Mouse (Mus musculus) MEL (cell line): ENCODE data around the gene Csmd2. TPM values are rescaled to one million over a fixed set of nuclear protein-coding genes. Genes with fewer than 3 reads are reported as not detected.

Experiments
- DNase-seq: peaks from one replicate; pipeline ENCODE4 v3.0.0; 2011; ENCODE audit warnings: low read depth, low spot score
- H3K27ac ChIP-seq: 2 replicates; pipeline ENCODE4 v1.5.1; 2012; ENCODE audit warnings: low read depth, mild to moderate bottlenecking, control low read depth, low read length, moderate library complexity; ENCODE audit not compliant: control insufficient read depth
- H3K27me3 ChIP-seq, 2 experiments: fragments of 150-350 bp in 1 of 2; sonication (generic) in 1 of 2; 2 replicates each; pipeline ENCODE4 v1.6.1; 2012; ENCODE audit warnings: low read length in 2 of 2, mild to moderate bottlenecking in 2 of 2, improper control_type of control experiment in 1 of 2, moderate library complexity in 1 of 2; ENCODE audit not compliant: insufficient read depth in 2 of 2, control insufficient read depth in 1 of 2
- H3K36me3 ChIP-seq, 2 experiments: 2 replicates each; pipeline ENCODE4 v1.6.1; 2012 to 2014; ENCODE audit warnings: low read length in 2 of 2, improper control_type of control experiment in 1 of 2, inconsistent platforms in 1 of 2, mild to moderate bottlenecking in 1 of 2; ENCODE audit not compliant: insufficient read depth in 2 of 2, control insufficient read depth in 1 of 2
- H3K4me1 ChIP-seq, 2 experiments: fragments of 150-350 bp in 1 of 2; sonication (generic) in 1 of 2; 2 replicates each; pipeline ENCODE4 v1.6.1; 2012; ENCODE audit warnings: low read length in 2 of 2, improper control_type of control experiment in 1 of 2, mild to moderate bottlenecking in 1 of 2; ENCODE audit not compliant: insufficient read depth in 2 of 2, control insufficient read depth in 1 of 2
- H3K4me3 ChIP-seq, 2 experiments: fragments of 150-350 bp in 1 of 2; sonication (generic) in 1 of 2; 2 replicates each; pipeline ENCODE4 v1.5.1; 2012; ENCODE audit warnings: low read depth in 2 of 2, low read length in 2 of 2, mild to moderate bottlenecking in 2 of 2, moderate library complexity in 2 of 2, control low read depth in 1 of 2, improper control_type of control experiment in 1 of 2; ENCODE audit not compliant: control insufficient read depth in 1 of 2, insufficient read depth in 1 of 2
- H3K79me2 ChIP-seq: 2 replicates; pipeline ENCODE4 v1.6.1; 2012; ENCODE audit warnings: mild to moderate bottlenecking, low read length, moderate library complexity; ENCODE audit not compliant: control insufficient read depth, poor library complexity, insufficient read depth
- H3K9ac ChIP-seq: 2 replicates; pipeline ENCODE4 v1.6.1; 2012; ENCODE audit warnings: low read depth, mild to moderate bottlenecking, control low read depth, low read length, moderate library complexity; ENCODE audit not compliant: control insufficient read depth, poor library complexity, severe bottlenecking
- H3K9me3 ChIP-seq: fragments of 150-350 bp; sonication (generic); replicated peaks from 2 replicates; pipeline ENCODE4 v1.6.1; 2012; ENCODE audit warnings: mild to moderate bottlenecking, low read length, improper control_type of control experiment, moderate library complexity; ENCODE audit not compliant: insufficient read depth
- CHD1 ChIP-seq: IDR thresholded peaks from 2 replicates; pipeline ENCODE4 v1.6.1; 2012; ENCODE audit warnings: low read depth, mild to moderate bottlenecking, inconsistent platforms, low read length, improper control_type of control experiment
- CTCF ChIP-seq, 3 experiments: IDR thresholded peaks in 2 of 3; conservative IDR thresholded peaks in 1 of 3; 2 replicates each; pipeline ENCODE4 v1.5.1; 2011 to 2012; ENCODE audit warnings: low read length in 3 of 3, low read depth in 2 of 3, mild to moderate bottlenecking in 2 of 3, improper control_type of control experiment in 1 of 3, inconsistent platforms in 1 of 3, mixed read lengths in 1 of 3, moderate library complexity in 1 of 3; ENCODE audit not compliant: control insufficient read depth in 1 of 3, insufficient read depth in 1 of 3, poor library complexity in 1 of 3, severe bottlenecking in 1 of 3
- E2F4 ChIP-seq: IDR thresholded peaks from 2 replicates; pipeline ENCODE4 v1.6.1; 2011; ENCODE audit warnings: low read depth, low read length, improper control_type of control experiment, borderline replicate concordance
- ELF1 ChIP-seq: IDR thresholded peaks from 2 replicates; pipeline ENCODE4 v1.6.1; 2014; ENCODE audit warnings: low read depth, mild to moderate bottlenecking, inconsistent platforms, low read length, improper control_type of control experiment, moderate library complexity
- ETS1 ChIP-seq: IDR thresholded peaks from 2 replicates; pipeline ENCODE4 v1.6.1; 2012; ENCODE audit warnings: low read depth, mild to moderate bottlenecking, inconsistent platforms, low read length, improper control_type of control experiment, moderate library complexity
- GATA1 ChIP-seq: IDR thresholded peaks from 2 replicates; pipeline ENCODE4 v1.6.1; 2011; ENCODE audit warnings: low read depth, low read length, improper control_type of control experiment
- HCFC1 ChIP-seq: IDR thresholded peaks from 2 replicates; pipeline ENCODE4 v1.6.1; 2012; ENCODE audit warnings: low read depth, mild to moderate bottlenecking, inconsistent platforms, low read length, improper control_type of control experiment, moderate library complexity
- JUND ChIP-seq: IDR thresholded peaks from 2 replicates; pipeline ENCODE4 v1.6.1; 2011; ENCODE audit warnings: low read depth, mild to moderate bottlenecking, improper control_type of control experiment, low read length
- KAT2A ChIP-seq: conservative IDR thresholded peaks from 2 replicates; pipeline ENCODE4 v1.6.1; 2012; ENCODE audit warnings: low read depth, low read length, improper control_type of control experiment, inconsistent platforms
- MAFK ChIP-seq: IDR thresholded peaks from 2 replicates; pipeline ENCODE4 v1.6.1; 2011; ENCODE audit warnings: low read depth, mild to moderate bottlenecking, low read length, improper control_type of control experiment, borderline replicate concordance
- MAX ChIP-seq: IDR thresholded peaks from 2 replicates; pipeline ENCODE4 v1.6.1; 2011; ENCODE audit warnings: low read length, improper control_type of control experiment
- MAZ ChIP-seq: IDR thresholded peaks from 2 replicates; pipeline ENCODE4 v1.6.1; 2012; ENCODE audit warnings: low read depth, mild to moderate bottlenecking, inconsistent platforms, low read length, improper control_type of control experiment
- MXI1 ChIP-seq: IDR thresholded peaks from 2 replicates; pipeline ENCODE4 v1.6.1; 2011; ENCODE audit warnings: mild to moderate bottlenecking, low read depth, low read length, improper control_type of control experiment
- MYB ChIP-seq: IDR thresholded peaks from 2 replicates; pipeline ENCODE4 v1.6.1; 2011; ENCODE audit warnings: mild to moderate bottlenecking, low read depth, low read length, improper control_type of control experiment
- MYC ChIP-seq: IDR thresholded peaks from 2 replicates; pipeline ENCODE4 v1.6.1; 2011; ENCODE audit warnings: low read depth, mild to moderate bottlenecking, low read length, improper control_type of control experiment, moderate library complexity
- NELFE ChIP-seq: IDR thresholded peaks from 2 replicates; pipeline ENCODE4 v1.6.1; 2011; ENCODE audit warnings: low read depth, low read length, improper control_type of control experiment
- NRF1 ChIP-seq: IDR thresholded peaks from 2 replicates; pipeline ENCODE4 v1.6.1; 2014; ENCODE audit warnings: low read depth, mild to moderate bottlenecking, inconsistent platforms, low read length, improper control_type of control experiment, moderate library complexity; ENCODE audit not compliant: poor library complexity, insufficient read depth, severe bottlenecking
- POLR2AphosphoS2 ChIP-seq: IDR thresholded peaks from 2 replicates; pipeline ENCODE4 v1.6.1; 2011; ENCODE audit warnings: low read length, improper control_type of control experiment
- POLR2AphosphoS5 ChIP-seq: IDR thresholded peaks from 2 replicates; pipeline ENCODE4 v1.6.1; 2012; ENCODE audit warnings: low read depth, borderline replicate concordance, mild to moderate bottlenecking, inconsistent platforms, low read length, moderate library complexity, mixed read lengths
- RAD21 ChIP-seq: IDR thresholded peaks from 2 replicates; pipeline ENCODE4 v1.6.1; 2011; ENCODE audit warnings: mild to moderate bottlenecking, low read depth, low read length, improper control_type of control experiment
- RCOR1 ChIP-seq: IDR thresholded peaks from 2 replicates; pipeline ENCODE4 v1.6.1; 2012; ENCODE audit warnings: low read depth, mild to moderate bottlenecking, inconsistent platforms, low read length, improper control_type of control experiment
- SIN3A ChIP-seq: IDR thresholded peaks from 2 replicates; pipeline ENCODE4 v1.6.1; 2012; ENCODE audit warnings: low read length, improper control_type of control experiment, inconsistent platforms
- SMC3 ChIP-seq: IDR thresholded peaks from 2 replicates; pipeline ENCODE4 v1.6.1; 2011; ENCODE audit warnings: low read depth, low read length, improper control_type of control experiment
- TAL1 ChIP-seq: IDR thresholded peaks from 2 replicates; pipeline ENCODE4 v1.6.1; 2012; ENCODE audit warnings: mild to moderate bottlenecking, inconsistent platforms, low read length, moderate library complexity, mixed read lengths
- TCF12 ChIP-seq: IDR thresholded peaks from 2 replicates; pipeline ENCODE4 v1.6.1; 2014; ENCODE audit warnings: low read depth, mild to moderate bottlenecking, inconsistent platforms, low read length, improper control_type of control experiment, moderate library complexity
- USF1 ChIP-seq: IDR thresholded peaks from 2 replicates; pipeline ENCODE4 v1.6.1; 2014; ENCODE audit warnings: low read depth, mild to moderate bottlenecking, inconsistent platforms, low read length, improper control_type of control experiment, moderate library complexity
- ZC3H11A ChIP-seq: IDR thresholded peaks from 2 replicates; pipeline ENCODE4 v1.6.1; 2012; ENCODE audit warnings: low read depth, mild to moderate bottlenecking, inconsistent platforms, low read length, improper control_type of control experiment
- ZKSCAN1 ChIP-seq: IDR thresholded peaks from 2 replicates; pipeline ENCODE4 v1.6.1; 2012; ENCODE audit warnings: low read depth, mild to moderate bottlenecking, inconsistent platforms, low read length, improper control_type of control experiment, moderate library complexity
- polyA plus RNA-seq, 2 experiments: library from polyadenylated mRNA; stranded (reverse) in 1 of 2; unstranded in 1 of 2; fragments of >175 nt in 1 of 2; fragments of >200 nt in 1 of 2; gene quantifications; 2 replicates each; pipeline versions ENCODE4 v1.2.1 to v1.2.4; 2012; ENCODE audit warnings: low replicate concordance in 2 of 2, low read depth in 1 of 2; ENCODE audit not compliant: insufficient read length in 2 of 2, insufficient read depth in 1 of 2, missing spikeins in 1 of 2
- total RNA-seq: library from RNA; depleted of rRNA; stranded (reverse); fragments of 300-350 nt; gene quantifications from 2 replicates; pipeline ENCODE4 v1.2.3, GENCODE M21; 2012

The Csmd2 gene
- total and polyA plus RNA-seq, 3 experiments: not detected

- DNase-seq: no peak
- Histone ChIP-seq H3K27ac (no peak overlapping the region), H3K9ac (no peak overlapping the region), H3K36me3 (no peaks in the 10 kb centered on the region), H3K9me3 (no peaks in the 10 kb centered on the region), H3K27me3 (no peaks in the 10 kb centered on the region), H3K79me2 (no peaks in the 10 kb centered on the region), H3K4me1 (no peaks in the 10 kb centered on the region)
- TF ChIP-seq SMC3 (no peak), E2F4 (no peak), MXI1 (no peak), MAX (no peak), POLR2AphosphoS2 (no peak), MAFK (no peak), ZKSCAN1 (no peak), CHD1 (no peak), KAT2A (no peak), POLR2AphosphoS5 (no peak), GATA1 (no peak), ZC3H11A (no peak), CTCF (IDR thresholded peaks at IDR 0.05 in 2 of 3, conservative IDR thresholded peaks at IDR 0.05 in 1 of 3; ENCODE audit: control insufficient read depth in 1 of 3, insufficient read depth in 1 of 3, low read depth in 2 of 3, low read length in 3 of 3, poor library complexity in 1 of 3, severe bottlenecking in 1 of 3) (no peak), TCF12 (no peak), TAL1 (no peak), MYC (no peak)
- TF ChIP-seq, all 39 proteins: peak for 0
- no peak overlapping the region for H3K4me3 ChIP-seq
Observed at GRCm38 (mm10) chr4:128152066-128152465, 164.4 kb downstream of the Csmd2 start.

DNA sequence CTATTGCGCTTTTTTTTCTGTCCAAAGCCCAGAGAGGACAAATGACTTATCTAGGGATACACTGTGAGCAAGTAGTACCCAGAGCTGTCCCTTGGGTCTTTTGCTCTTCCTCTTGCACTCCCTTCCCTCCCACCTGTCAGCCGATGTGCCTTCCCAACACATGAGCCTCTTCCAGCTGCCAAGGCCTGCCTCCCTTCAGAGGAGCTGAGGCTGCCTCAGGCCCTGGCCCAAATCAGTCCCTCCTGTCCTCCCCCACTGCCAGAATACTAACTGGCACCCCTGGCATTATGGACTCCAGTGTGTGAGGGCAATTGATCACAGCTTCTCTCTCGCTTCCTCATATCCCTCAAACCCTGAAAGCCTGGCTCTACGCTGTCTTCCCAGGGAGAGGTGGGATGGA, 165.5 kb downstream of the Csmd2 start:
- no peak for DNase-seq
- Histone ChIP-seq H3K36me3 (no peaks in the 10 kb centered on the region), H3K4me3 (no peak overlapping the region), H3K79me2 (no peaks in the 10 kb centered on the region), H3K27me3 (no peaks in the 10 kb centered on the region), H3K9me3 (no peaks in the 10 kb centered on the region), H3K9ac (no peak overlapping the region), H3K4me1 (no peaks in the 10 kb centered on the region), H3K27ac (no peak overlapping the region)
- TF ChIP-seq SMC3 (no peak), ELF1 (no peak), ZC3H11A (no peak), POLR2AphosphoS5 (no peak), TCF12 (no peak), GATA1 (no peak), JUND (no peak), HCFC1 (no peak), RAD21 (no peak), ETS1 (no peak), MYB (no peak), SIN3A (no peak), NRF1 (no peak), NELFE (no peak), POLR2AphosphoS2 (no peak), USF1 (no peak), CHD1 (no peak), MAZ (no peak), RCOR1 (no peak), E2F4 (no peak)
